In genomic region chr12:112182609-112182955, GRCm38 (mm10) we compare ENCODE assay signal across 14 mouse cellular contexts. TPM values are rescaled to one million over a fixed set of nuclear protein-coding genes. Genes with fewer than 3 reads are reported as not detected.
DNase-seq lines count a peak whose midpoint lies in the region; ATAC-seq lines count a peak whose summit lies in the region.
"Had no signal": no experiment of that assay in that cellular context is flagged by ENCODE, and none has a peak within 500 bp of the region (broad histone marks: within the 10 kb centered on the region; RNA-seq: fewer than 3 reads in every experiment).

No protein-coding gene starts in this region.

- ATAC-seq in heart, embryonic 12.5 days (ENCODE audit: insufficient number of reproducible peaks, low FRiP score): no peak
- no peak for ATAC-seq in liver, embryonic 11.5 days (replicated peaks; ENCODE audit: low FRiP score)
- ATAC-seq: intestine, embryonic 16.5 days had no signal

- peaks cover 42% of the 10 kb centered on the region for H3K4me1 ChIP-seq in heart, embryonic 12.5 days (replicated peaks)
- H3K4me1 ChIP-seq in liver, embryonic 11.5 days (replicated peaks; ENCODE audit: control insufficient read depth, insufficient read depth, low read length): no peaks in the 10 kb centered on the region

- H3K9me3 ChIP-seq in heart, embryonic 12.5 days (replicated peaks): no peaks in the 10 kb centered on the region
- H3K9me3 ChIP-seq in liver, embryonic 11.5 days (ENCODE audit: control insufficient read depth, low read length): no peaks in the 10 kb centered on the region
- H3K9me3 ChIP-seq: lung, embryonic 15.5 days had no signal

- H3K27me3 ChIP-seq in heart, embryonic 12.5 days (replicated peaks): no peaks in the 10 kb centered on the region
- no peaks in the 10 kb centered on the region for H3K27me3 ChIP-seq in liver, embryonic 11.5 days (replicated peaks; ENCODE audit: control insufficient read depth, insufficient read depth, low read length)
- H3K27me3 ChIP-seq: lung, embryonic 15.5 days had no signal

- DNase-seq in heart, adult 8-10 months (ENCODE audit: low spot score): peak; percentile 47
- DNase-seq in ovary, postnatal 14 days (ENCODE audit: low spot score): peak; percentile 27
- no peak for DNase-seq in ovary, postnatal 36 days (ENCODE audit: low spot score)
- DNase-seq in gastrocnemius, postnatal 36 days: peak; percentile 45 to 48
- DNase-seq in skeletal muscle tissue, adult 2 months (ENCODE audit: low read depth, low spot score): peak; percentile 30
- DNase-seq in liver, embryonic 11.5 days (ENCODE audit: low spot score): no peak
- DNase-seq in retina, embryonic 14.5 days (ENCODE audit: low spot score): no peak
- DNase-seq: cerebellum, adult 2 months; right cerebral cortex, postnatal 14 days had no signal

- intact Hi-C loops in gastrocnemius, postnatal 36 days (cut with DNase I): loop anchor here (5.0 kb wide), 1 partner anchor 35 kb away; the partner anchor contains the start of gene Kif26a

- no peak overlapping the region for H3K9ac ChIP-seq in heart, embryonic 12.5 days
- H3K9ac ChIP-seq in liver, embryonic 11.5 days (ENCODE audit: low read depth, low read length): no peak overlapping the region
- H3K9ac ChIP-seq: lung, embryonic 15.5 days had no signal

- H3K4me3 ChIP-seq in heart, embryonic 12.5 days: no peak overlapping the region
- H3K4me3 ChIP-seq in liver, embryonic 11.5 days (ENCODE audit: low read depth, low read length): no peak overlapping the region
- H3K4me3 ChIP-seq: left cerebral cortex, adult 2 months; lung, embryonic 15.5 days had no signal

- H3K27ac ChIP-seq in heart, embryonic 12.5 days (ENCODE audit: poor library complexity, severe bottlenecking): no peak overlapping the region
- H3K27ac ChIP-seq in liver, embryonic 11.5 days (ENCODE audit: low read depth, low read length): no peak overlapping the region
- H3K27ac ChIP-seq: left cerebral cortex, adult 2 months; lung, embryonic 15.5 days had no signal

- WGBS in heart, embryonic 12.5 days: 43% methylated on average over 7 of the region's 7 CpGs
- 72% methylated on average over 7 of the region's 7 CpGs for WGBS in liver, embryonic 11.5 days

- peaks cover 19% of the 10 kb centered on the region for H3K36me3 ChIP-seq in heart, embryonic 12.5 days
- no peaks in the 10 kb centered on the region for H3K36me3 ChIP-seq in liver, embryonic 11.5 days (ENCODE audit: control insufficient read depth, insufficient read depth, low read length)
- H3K36me3 ChIP-seq: lung, embryonic 15.5 days had no signal

- H3K4me2 ChIP-seq in heart, embryonic 12.5 days: no peak overlapping the region
- no peak overlapping the region for H3K4me2 ChIP-seq in liver, embryonic 11.5 days
- H3K4me2 ChIP-seq: lung, embryonic 15.5 days had no signal

RNA-seq across cellular contexts. Expression of gene Kif26a, which starts 36.6 kb away (rescaled TPM):
- total RNA-seq in heart, adult 8-10 months (2022): 10 to 100 TPM in 3 of 4 experiments, 1 to 10 TPM in 1; 9.2 to 13.4 (median 12.3) TPM
- 2.5 and 2.7 TPM in 2 replicates for polyA plus RNA-seq in heart, embryonic 12.5 days (2016; fragmentation: Nextera tagmentation; extraction: Ambion mirVana)
- 1 to 10 TPM; 4.0 to 4.7 TPM for total RNA-seq in gastrocnemius, postnatal 36 days (2021)
- 0.52 and 0.59 TPM in 2 replicates for polyA plus RNA-seq in liver, embryonic 11.5 days (2014; fragmentation: Nextera tagmentation; extraction: Ambion mirVana)
- total RNA-seq: CH12.LX had no signal

Comparison
In these comparisons a context has a peak if more than half of its experiments do, and no peak if none do; other contexts are left out.
1. DNase-seq: peak in heart, adult 8-10 months (single experiment), ovary, postnatal 14 days (single experiment), gastrocnemius, postnatal 36 days (2 of 2) and skeletal muscle tissue, adult 2 months (single experiment); none in ovary, postnatal 36 days (single experiment), liver, embryonic 11.5 days (single experiment) and retina, embryonic 14.5 days (single experiment).